Mouse (Mus musculus): ENCODE data around the gene Nhlh1. TPM values are rescaled to one million over a fixed set of nuclear protein-coding genes. Genes with fewer than 3 reads are reported as not detected.

Gene Nhlh1
- not detected for polyA plus RNA-seq (2014; fragmentation: Illumina TruSeq; extraction: RNeasy Lipid Tissue Mini Kit (QIAGEN cat#74804); ENCODE audit: low read depth, low replicate concordance)

GRCm38 (mm10) chr1:172057491-172057921 lies at the start of gene Nhlh1:
Gene Nhlh1, minus strand, starts transcription at chr1:172057573.

GRCm38 (mm10) chr1:172082101-172082898 lies 24.9 kb upstream of the Nhlh1 start, which contains the start of the genes Copa and Ncstn:
Gene Copa, plus strand, starts transcription at chr1:172082529.
Gene Ncstn, minus strand, starts transcription at chr1:172082795.

GRCm38 (mm10) chr1:172028394-172029275 lies 28.7 kb downstream of the Nhlh1 start, which contains the start of gene Vangl2:
Gene Vangl2, minus strand, starts transcription at chr1:172028444.

Other genes with a start within 250 kb of the Nhlh1 start
- 10.8 TPM for gene Cd84, start 217.9 kb downstream of the Nhlh1 start, polyA plus RNA-seq (2014; fragmentation: Illumina TruSeq; extraction: RNeasy Lipid Tissue Mini Kit (QIAGEN cat#74804); ENCODE audit: low read depth, low replicate concordance)
- 0.95 TPM for gene Gm10521, start 161.9 kb downstream of the Nhlh1 start, polyA plus RNA-seq (2014; fragmentation: Illumina TruSeq; extraction: RNeasy Lipid Tissue Mini Kit (QIAGEN cat#74804); ENCODE audit: low read depth, low replicate concordance)
- 1.8 TPM for gene Slamf6, start 140.1 kb downstream of the Nhlh1 start, polyA plus RNA-seq (2014; fragmentation: Illumina TruSeq; extraction: RNeasy Lipid Tissue Mini Kit (QIAGEN cat#74804); ENCODE audit: low read depth, low replicate concordance)
- gene Vangl2, start 29.1 kb downstream of the Nhlh1 start, polyA plus RNA-seq (2014; fragmentation: Illumina TruSeq; extraction: RNeasy Lipid Tissue Mini Kit (QIAGEN cat#74804); ENCODE audit: low read depth, low replicate concordance): 0.24 TPM
- 106 TPM for gene Copa, start 25.0 kb upstream of the Nhlh1 start, polyA plus RNA-seq (2014; fragmentation: Illumina TruSeq; extraction: RNeasy Lipid Tissue Mini Kit (QIAGEN cat#74804); ENCODE audit: low read depth, low replicate concordance)
- gene Ncstn, start 25.2 kb upstream of the Nhlh1 start, polyA plus RNA-seq (2014; fragmentation: Illumina TruSeq; extraction: RNeasy Lipid Tissue Mini Kit (QIAGEN cat#74804); ENCODE audit: low read depth, low replicate concordance): 12.3 TPM
- gene Pex19, start 69.2 kb upstream of the Nhlh1 start, polyA plus RNA-seq (2014; fragmentation: Illumina TruSeq; extraction: RNeasy Lipid Tissue Mini Kit (QIAGEN cat#74804); ENCODE audit: low read depth, low replicate concordance): 73.3 TPM
- 55.5 TPM for gene Dcaf8, start 90.5 kb upstream of the Nhlh1 start, polyA plus RNA-seq (2014; fragmentation: Illumina TruSeq; extraction: RNeasy Lipid Tissue Mini Kit (QIAGEN cat#74804); ENCODE audit: low read depth, low replicate concordance)
- gene Pea15a, start 149.2 kb upstream of the Nhlh1 start, polyA plus RNA-seq (2014; fragmentation: Illumina TruSeq; extraction: RNeasy Lipid Tissue Mini Kit (QIAGEN cat#74804); ENCODE audit: low read depth, low replicate concordance): 15.9 TPM
- not detected for gene Casq1, start 162.3 kb upstream of the Nhlh1 start, polyA plus RNA-seq (2014; fragmentation: Illumina TruSeq; extraction: RNeasy Lipid Tissue Mini Kit (QIAGEN cat#74804); ENCODE audit: low read depth, low replicate concordance)
- not detected for gene Atp1a4, start 200.8 kb upstream of the Nhlh1 start, polyA plus RNA-seq (2014; fragmentation: Illumina TruSeq; extraction: RNeasy Lipid Tissue Mini Kit (QIAGEN cat#74804); ENCODE audit: low read depth, low replicate concordance)
- 0.48 TPM for gene Igsf8, start 204.1 kb upstream of the Nhlh1 start, polyA plus RNA-seq (2014; fragmentation: Illumina TruSeq; extraction: RNeasy Lipid Tissue Mini Kit (QIAGEN cat#74804); ENCODE audit: low read depth, low replicate concordance)
- 0.19 TPM for gene Atp1a2, start 240.5 kb upstream of the Nhlh1 start, polyA plus RNA-seq (2014; fragmentation: Illumina TruSeq; extraction: RNeasy Lipid Tissue Mini Kit (QIAGEN cat#74804); ENCODE audit: low read depth, low replicate concordance)